21 mouse cellular contexts compared by ENCODE assay signal in genomic region chr4:155020813-155021212, GRCm38 (mm10). TPM values are rescaled to one million over a fixed set of nuclear protein-coding genes. Genes with fewer than 3 reads are reported as not detected.
DNase-seq lines count a peak whose midpoint lies in the region; ATAC-seq and TF ChIP-seq lines count a peak whose summit lies in the region.
"Had no signal": no experiment of that assay in that cellular context is flagged by ENCODE, and none has a peak within 500 bp of the region (broad histone marks: within the 10 kb centered on the region; RNA-seq: fewer than 3 reads in every experiment).

No protein-coding gene starts in this region.

- no peaks in the 10 kb centered on the region for H3K36me3 ChIP-seq in hindbrain, embryonic 13.5 days
- H3K36me3 ChIP-seq in hindbrain, embryonic 12.5 days: no peaks in the 10 kb centered on the region
- H3K36me3 ChIP-seq in midbrain, embryonic 14.5 days (ENCODE audit: control insufficient read depth, insufficient read depth, low read length): no peaks in the 10 kb centered on the region
- no peaks in the 10 kb centered on the region for H3K36me3 ChIP-seq in midbrain, postnatal 0 days (ENCODE audit: insufficient read depth, low read length)
- H3K36me3 ChIP-seq: G1E had no signal

- 39% methylated on average over 9 of the region's 9 CpGs for WGBS in hindbrain, embryonic 13.5 days
- 60% methylated on average over 9 of the region's 9 CpGs for WGBS in hindbrain, embryonic 12.5 days
- 40% methylated on average over 9 of the region's 9 CpGs for whole genome bisulfite sequencing in midbrain, embryonic 14.5 days
- WGBS in midbrain, postnatal 0 days: 32% methylated on average over 9 of the region's 9 CpGs

- 0 out of 2 replicates have a peak overlapping the region, but pooled peaks have one; percentile 13 for H3K9ac ChIP-seq in hindbrain, embryonic 13.5 days
- H3K9ac ChIP-seq in hindbrain, embryonic 12.5 days: no peak overlapping the region
- H3K9ac ChIP-seq in midbrain, embryonic 14.5 days (replicated peaks; ENCODE audit: low read length): no peak overlapping the region
- no peak overlapping the region for H3K9ac ChIP-seq in midbrain, postnatal 0 days (replicated peaks; ENCODE audit: low read length, poor library complexity, severe bottlenecking)

- no peak overlapping the region for H3K27ac ChIP-seq in hindbrain, embryonic 13.5 days
- H3K27ac ChIP-seq in hindbrain, embryonic 12.5 days: no peak overlapping the region
- no peak overlapping the region for H3K27ac ChIP-seq in midbrain, embryonic 14.5 days (replicated peaks; ENCODE audit: low read depth, low read length)
- H3K27ac ChIP-seq in midbrain, postnatal 0 days (ENCODE audit: low read depth, low read length): no peak overlapping the region

- H3K4me3 ChIP-seq in hindbrain, embryonic 13.5 days: no peak overlapping the region
- no peak overlapping the region for H3K4me3 ChIP-seq in hindbrain, embryonic 12.5 days
- no peak overlapping the region for H3K4me3 ChIP-seq in midbrain, embryonic 14.5 days (replicated peaks; ENCODE audit: low read depth, low read length)
- no peak overlapping the region for H3K4me3 ChIP-seq in midbrain, postnatal 0 days (ENCODE audit: low read depth, low read length)

- H3K4me1 ChIP-seq in hindbrain, embryonic 13.5 days (replicated peaks): peaks cover 84% of the 10 kb centered on the region
- peaks cover 70% of the 10 kb centered on the region for H3K4me1 ChIP-seq in hindbrain, embryonic 12.5 days
- H3K4me1 ChIP-seq in midbrain, embryonic 14.5 days (ENCODE audit: control insufficient read depth, insufficient read depth, low read length): peaks cover 27% of the 10 kb centered on the region
- H3K4me1 ChIP-seq in midbrain, postnatal 0 days (ENCODE audit: insufficient read depth, low read length): peaks cover 12% of the 10 kb centered on the region

- H3K27me3 ChIP-seq in hindbrain, embryonic 13.5 days: peaks cover 15% of the 10 kb centered on the region; the same call in 1 of the 2 replicates
- peaks cover 15% of the 10 kb centered on the region for H3K27me3 ChIP-seq in hindbrain, embryonic 12.5 days
- no peaks in the 10 kb centered on the region for H3K27me3 ChIP-seq in midbrain, embryonic 14.5 days (ENCODE audit: control insufficient read depth, insufficient read depth, low read length)
- no peaks in the 10 kb centered on the region for H3K27me3 ChIP-seq in midbrain, postnatal 0 days (ENCODE audit: insufficient read depth, low read length)

- TF ChIP-seq CTCF in midbrain, postnatal 0 days (IDR thresholded peaks at IDR 0.05): no peak

- no peaks in the 10 kb centered on the region for H3K9me3 ChIP-seq in hindbrain, embryonic 13.5 days
- no peaks in the 10 kb centered on the region for H3K9me3 ChIP-seq in hindbrain, embryonic 12.5 days (replicated peaks)
- no peaks in the 10 kb centered on the region for H3K9me3 ChIP-seq in midbrain, embryonic 14.5 days (ENCODE audit: control insufficient read depth, low read length)
- no peaks in the 10 kb centered on the region for H3K9me3 ChIP-seq in midbrain, postnatal 0 days (ENCODE audit: low read length)
- H3K9me3 ChIP-seq: G1E had no signal

- ATAC-seq in hindbrain, embryonic 13.5 days (ENCODE audit: low FRiP score): no peak
- no peak for ATAC-seq in hindbrain, embryonic 12.5 days (ENCODE audit: low FRiP score)
- no peak for ATAC-seq in midbrain, embryonic 14.5 days (ENCODE audit: low FRiP score, low TSS enrichment)
- ATAC-seq in midbrain, postnatal 0 days (ENCODE audit: low FRiP score): no peak
- ATAC-seq: activated CD4-positive, CD25-positive, alpha-beta regulatory T cell, adult 4 months; CD4-positive, CD25-positive, alpha-beta regulatory T cell, adult 4 months; Patski had no signal

- peak; percentile 71 for DNase-seq in midbrain, embryonic 14.5 days
- DNase-seq in midbrain, postnatal 0 days (ENCODE audit: low spot score): no peak
- DNase-seq in right cerebral cortex, postnatal 4 days: peak; percentile 31
- no peak for DNase-seq in right cerebral cortex, postnatal 10 days (ENCODE audit: low spot score in 2 of 2)
- peak; percentile 43 for DNase-seq in MN1 (ENCODE audit: low spot score)
- DNase-seq in layer of hippocampus, postnatal 36 days: no peak
- DNase-seq: adrenal gland, adult 2 months; adrenal gland, adult 8-10 months; adrenal gland, postnatal 10 days; adrenal gland, postnatal 14 days; adrenal gland, postnatal 25 days; adrenal gland, postnatal 36 days; B cell, adult 2 months; cerebellum, adult 11 months; cerebellum, adult 18-20 months had no signal

- no peak overlapping the region for H3K4me2 ChIP-seq in hindbrain, embryonic 13.5 days
- H3K4me2 ChIP-seq in hindbrain, embryonic 12.5 days (replicated peaks): no peak overlapping the region
- no peak overlapping the region for H3K4me2 ChIP-seq in midbrain, embryonic 14.5 days (ENCODE audit: low read length)
- H3K4me2 ChIP-seq in midbrain, postnatal 0 days (ENCODE audit: low read depth, low read length, poor library complexity, severe bottlenecking): no peak overlapping the region

RNA-seq across cellular contexts. Expression of gene Plch2, which starts 35.8 kb away (rescaled TPM):
- 8.4 and 11.1 TPM in 2 replicates for polyA plus RNA-seq in hindbrain, embryonic 13.5 days (2015; fragmentation: Nextera tagmentation; extraction: Ambion mirVana)
- 5.0 and 5.5 TPM in 2 replicates for polyA plus RNA-seq in hindbrain, embryonic 12.5 days (2016; fragmentation: Nextera tagmentation; extraction: Ambion mirVana)
- 12.1 and 13.0 TPM in 2 replicates for polyA plus RNA-seq in midbrain, embryonic 14.5 days (2014; fragmentation: Nextera tagmentation; extraction: Ambion mirVana)
- 49.8 and 51.1 TPM in 2 replicates for total RNA-seq in midbrain, postnatal 0 days (2014; rRNA removed)
- polyA plus RNA-seq in midbrain, postnatal 0 days (2015; fragmentation: Nextera tagmentation; extraction: Ambion mirVana): 21.1 and 21.7 TPM in 2 replicates
- 10 to 100 TPM; 96.6 to 96.9 TPM for total RNA-seq in layer of hippocampus, postnatal 36 days (2021)
- polyA plus RNA-seq: activated CD4-positive, CD25-positive, alpha-beta regulatory T cell, adult 4 months; CD4-positive, CD25-positive, alpha-beta regulatory T cell, adult 4 months had no signal

RNA-seq across cellular contexts. Expression of gene Pex10, which starts 46.0 kb away (rescaled TPM):
- polyA plus RNA-seq in hindbrain, embryonic 13.5 days (2015; fragmentation: Nextera tagmentation; extraction: Ambion mirVana): 18.6 and 24.2 TPM in 2 replicates
- polyA plus RNA-seq in hindbrain, embryonic 12.5 days (2016; fragmentation: Nextera tagmentation; extraction: Ambion mirVana): 18.0 and 18.4 TPM in 2 replicates
- polyA plus RNA-seq in midbrain, embryonic 14.5 days (2014; fragmentation: Nextera tagmentation; extraction: Ambion mirVana): 6.0 and 10.0 TPM in 2 replicates
- total RNA-seq in midbrain, postnatal 0 days (2014; rRNA removed): 12.2 and 14.0 TPM in 2 replicates
- polyA plus RNA-seq in midbrain, postnatal 0 days (2015; fragmentation: Nextera tagmentation; extraction: Ambion mirVana): 15.2 and 15.7 TPM in 2 replicates
- total RNA-seq in layer of hippocampus, postnatal 36 days (2021): 10 to 100 TPM; 21.8 to 24.0 TPM

RNA-seq across cellular contexts. Expression of gene Pank4, which starts 56.9 kb away (rescaled TPM):
- polyA plus RNA-seq in hindbrain, embryonic 13.5 days (2015; fragmentation: Nextera tagmentation; extraction: Ambion mirVana): 37.4 and 38.1 TPM in 2 replicates
- 42.5 and 44.5 TPM in 2 replicates for polyA plus RNA-seq in hindbrain, embryonic 12.5 days (2016; fragmentation: Nextera tagmentation; extraction: Ambion mirVana)
- polyA plus RNA-seq in midbrain, embryonic 14.5 days (2014; fragmentation: Nextera tagmentation; extraction: Ambion mirVana): 30.6 and 38.8 TPM in 2 replicates
- 36.7 and 39.8 TPM in 2 replicates for total RNA-seq in midbrain, postnatal 0 days (2014; rRNA removed)
- 27.3 and 28.8 TPM in 2 replicates for polyA plus RNA-seq in midbrain, postnatal 0 days (2015; fragmentation: Nextera tagmentation; extraction: Ambion mirVana)
- 10 to 100 TPM; 40.6 to 40.8 TPM for total RNA-seq in layer of hippocampus, postnatal 36 days (2021)

Comparison
In these comparisons a context has a peak if more than half of its experiments do, and no peak if none do; other contexts are left out.
1. DNase-seq: peak in midbrain, embryonic 14.5 days (single experiment), right cerebral cortex, postnatal 4 days (single experiment) and MN1 (single experiment); none in midbrain, postnatal 0 days (single experiment), right cerebral cortex, postnatal 10 days (0 of 2) and layer of hippocampus, postnatal 36 days (0 of 2).